Mouse (Mus musculus) pancreas, adult 10 weeks (tissue): Measurements from ENCODE around the gene Tars. TPM values are rescaled to one million over a fixed set of nuclear protein-coding genes. Genes with fewer than 3 reads are reported as not detected.

ENCODE experiments used
- polyA plus RNA-seq: library from polyadenylated mRNA; stranded (reverse); fragments of 350-450 nt; fragmentation: Illumina TruSeq; extraction: RNeasy Lipid Tissue Mini Kit (QIAGEN cat#74804); gene quantifications from one replicate; pipeline ENCODE4 v1.2.3, GENCODE M21; 2015; ENCODE audit warnings: low read depth, low replicate concordance; ENCODE audit not compliant: insufficient read depth

Gene Tars
- polyA plus RNA-seq: 20.8 TPM

DNA sequence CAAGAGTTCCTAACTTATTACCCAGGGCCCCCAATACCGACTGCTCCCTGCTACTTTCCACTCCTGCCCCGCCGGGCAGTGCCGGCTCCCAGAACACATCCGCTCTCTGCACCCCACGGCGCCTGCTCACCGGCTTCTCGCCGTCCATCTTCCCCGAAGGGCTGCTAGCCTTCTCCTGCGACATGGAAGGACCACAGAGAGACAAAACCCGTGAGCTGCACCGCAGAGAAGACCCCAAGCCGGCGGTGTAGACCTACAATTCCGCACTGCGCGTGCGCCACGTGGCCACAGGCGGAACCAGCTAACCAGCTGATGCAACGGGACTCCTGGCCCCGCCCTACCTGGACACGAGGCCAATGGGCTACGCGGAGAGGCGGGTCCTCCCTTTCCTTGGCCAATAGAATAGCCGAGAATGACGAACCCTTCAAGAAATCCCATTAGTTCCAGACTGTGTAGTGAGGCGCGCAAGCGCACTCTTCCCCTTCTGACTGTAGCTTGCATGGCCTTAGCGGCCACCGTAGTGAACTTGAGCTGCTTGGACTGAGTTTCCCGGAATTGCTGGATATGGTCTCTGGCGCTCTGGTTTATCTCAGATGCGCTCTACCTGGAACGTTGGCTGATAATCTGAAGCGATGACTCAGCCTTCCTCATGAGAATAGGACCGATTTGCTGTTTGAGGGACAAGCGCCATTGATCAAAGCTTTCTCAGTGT lies at the start of gene Tars:
Gene Tars (minus strand): TSS at position 310 of the 712 bp plus-strand sequence.

